Mouse (Mus musculus) olfactory bulb, adult 2 months (tissue): Measurements from ENCODE around the gene Setd1a.

Source experiments
- CTCF ChIP-seq: fragments of 200-500 bp; IDR thresholded peaks from 2 replicates; pipeline ENCODE4 v1.5.1; 2012; ENCODE audit warnings: low read depth, mild to moderate bottlenecking, low read length, moderate library complexity; ENCODE audit not compliant: insufficient read depth
- POLR2A ChIP-seq: fragments of 200-500 bp; IDR thresholded peaks from 2 replicates; pipeline ENCODE4 v1.6.1; 2012; ENCODE audit warnings: mild to moderate bottlenecking, low read depth, low read length, moderate library complexity; ENCODE audit not compliant: insufficient read depth

GRCm38 (mm10) chr7:127778350-127778749, 1.9 kb downstream of the Setd1a start:
- TF ChIP-seq CTCF, result no peak
- TF ChIP-seq POLR2A, result no peak
